Mouse (Mus musculus) ES-E14 (cell line): Measurements from ENCODE around the gene Hsp90ab1.

ENCODE experiments used
- CHD2 ChIP-seq: IDR thresholded peaks from 2 replicates; pipeline ENCODE4 v1.6.1; 2014; ENCODE audit warnings: mild to moderate bottlenecking, low read depth, low read length, inconsistent platforms
- HCFC1 ChIP-seq: IDR thresholded peaks from 2 replicates; pipeline ENCODE4 v1.6.1; 2012; ENCODE audit warnings: low read length, inconsistent platforms, borderline replicate concordance; ENCODE audit not compliant: insufficient read depth
- MAFK ChIP-seq: IDR thresholded peaks from 2 replicates; pipeline ENCODE4 v1.6.1; 2014; ENCODE audit warnings: mild to moderate bottlenecking, low read depth, low read length, inconsistent platforms; ENCODE audit not compliant: insufficient read depth
- ZC3H11A ChIP-seq: IDR thresholded peaks from 2 replicates; pipeline ENCODE4 v1.6.1; 2012; ENCODE audit warnings: low read depth, mild to moderate bottlenecking, inconsistent platforms, low read length, borderline replicate concordance
- ZNF384 ChIP-seq: IDR thresholded peaks from 2 replicates; pipeline ENCODE4 v1.6.1; 2012; ENCODE audit warnings: low read depth, low read length, inconsistent platforms

- TF ChIP-seq CHD2 = no peak
- no peak for TF ChIP-seq MAFK
- TF ChIP-seq HCFC1 = no peak
- TF ChIP-seq ZC3H11A = no peak
- no peak for TF ChIP-seq ZNF384
Measured at GRCm38 (mm10) chr17:45600267-45600666, 27.2 kb upstream of the Hsp90ab1 start.
